Mouse (Mus musculus) central nervous system, embryonic 14 days (tissue): ENCODE results near the gene Calhm1. TPM values are rescaled to one million over a fixed set of nuclear protein-coding genes. Genes with fewer than 3 reads are reported as not detected.

Experiments
- polyA plus RNA-seq: library from polyadenylated mRNA; depleted of rRNA; stranded (reverse); fragments of >200 nt; gene quantifications from 2 replicates; pipeline ENCODE4 v1.2.3, GENCODE M21; 2012; rRNA removed

Calhm1 gene
- polyA plus RNA-seq = 0.05 TPM in 2 replicates

DNA sequence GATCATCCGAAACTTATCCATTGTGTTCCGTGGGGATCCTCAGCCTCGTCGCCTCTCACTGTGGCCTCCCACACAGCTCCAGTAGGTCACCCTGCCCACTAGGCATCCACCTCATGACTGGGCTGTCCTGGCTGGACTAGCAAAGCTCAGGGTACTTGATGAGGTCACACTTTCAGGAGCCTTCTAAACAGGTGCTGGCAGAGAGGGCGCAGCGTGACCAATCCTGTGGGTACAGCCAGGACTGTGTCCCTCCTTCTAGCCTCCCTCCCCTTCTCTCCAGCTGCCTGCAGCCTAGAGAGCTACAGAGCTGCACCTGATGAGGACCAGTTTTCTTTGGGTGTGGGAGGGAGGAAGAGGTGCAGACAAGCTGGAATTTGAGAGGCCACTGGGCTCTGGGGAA lies at the start of gene Calhm1:
TSS of gene Calhm1 (minus strand) at position 101 of the 400 bp plus-strand sequence.

DNA sequence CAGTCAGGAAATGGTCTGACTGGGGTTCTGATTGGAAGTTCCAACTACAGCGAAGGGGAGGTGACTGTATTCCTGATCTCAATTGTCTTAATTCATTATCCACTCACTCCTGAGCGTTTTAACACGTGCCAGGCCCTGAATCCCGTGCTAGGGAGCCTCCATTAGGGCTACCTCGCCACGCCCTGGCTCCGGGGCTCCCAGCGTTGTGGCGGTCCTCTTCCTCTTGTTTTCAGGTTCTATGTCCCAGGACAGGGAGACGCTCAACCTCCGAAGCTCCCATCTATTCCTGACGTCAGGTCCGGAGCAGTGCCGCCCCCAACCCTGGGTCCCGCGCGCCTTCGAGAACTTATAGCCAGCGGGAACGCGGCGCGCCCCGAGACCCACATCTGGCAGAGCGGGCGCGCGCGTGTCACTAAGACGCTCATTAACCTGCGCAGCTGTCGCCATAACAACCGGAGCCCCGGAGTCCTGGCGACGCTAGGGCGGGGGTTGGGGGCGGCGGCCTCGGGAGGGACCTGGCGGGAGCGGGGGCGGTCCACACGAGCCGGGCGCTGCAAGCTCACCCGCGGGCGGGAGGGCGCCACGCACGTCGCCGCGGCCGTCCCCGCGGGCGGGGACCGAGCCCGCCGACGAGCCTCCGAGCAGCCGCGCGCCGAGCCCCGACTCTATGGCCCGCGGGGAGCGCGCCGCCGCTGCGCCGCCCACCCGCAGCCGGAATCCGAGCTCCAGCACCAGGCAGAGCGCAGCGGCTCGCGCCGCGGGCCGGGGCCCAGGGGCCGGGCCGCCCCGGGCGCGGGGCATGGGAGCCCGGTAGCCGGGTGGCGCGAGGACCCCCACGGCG lies 34.6 kb upstream of the Calhm1 start, which contains the start of gene Neurl1a:
TSS of gene Neurl1a (plus strand) at position 390 of the 841 bp plus-strand sequence.

DNA sequence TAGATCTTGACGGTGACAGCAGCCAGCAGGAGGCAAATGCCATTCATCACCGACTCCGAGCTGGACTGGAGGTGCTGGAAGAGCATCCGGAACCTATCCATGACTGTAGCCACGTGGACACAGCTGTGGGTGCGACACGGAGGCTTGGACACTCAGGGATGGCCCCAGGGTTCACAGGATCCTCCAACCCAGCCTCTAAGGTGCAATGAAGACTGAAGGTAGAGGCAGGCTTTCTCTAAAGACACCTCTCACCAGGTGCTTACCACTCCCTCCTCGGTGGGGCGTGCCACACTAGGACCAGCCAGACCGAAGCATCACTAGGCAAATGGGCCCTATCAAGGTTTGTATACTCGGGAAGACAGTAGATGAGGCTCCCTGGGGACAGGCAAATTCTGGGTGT lies 13.6 kb upstream of the Calhm1 start, which contains the start of gene Calhm3:
TSS of gene Calhm3 (minus strand) at position 101 of the 400 bp plus-strand sequence.

DNA sequence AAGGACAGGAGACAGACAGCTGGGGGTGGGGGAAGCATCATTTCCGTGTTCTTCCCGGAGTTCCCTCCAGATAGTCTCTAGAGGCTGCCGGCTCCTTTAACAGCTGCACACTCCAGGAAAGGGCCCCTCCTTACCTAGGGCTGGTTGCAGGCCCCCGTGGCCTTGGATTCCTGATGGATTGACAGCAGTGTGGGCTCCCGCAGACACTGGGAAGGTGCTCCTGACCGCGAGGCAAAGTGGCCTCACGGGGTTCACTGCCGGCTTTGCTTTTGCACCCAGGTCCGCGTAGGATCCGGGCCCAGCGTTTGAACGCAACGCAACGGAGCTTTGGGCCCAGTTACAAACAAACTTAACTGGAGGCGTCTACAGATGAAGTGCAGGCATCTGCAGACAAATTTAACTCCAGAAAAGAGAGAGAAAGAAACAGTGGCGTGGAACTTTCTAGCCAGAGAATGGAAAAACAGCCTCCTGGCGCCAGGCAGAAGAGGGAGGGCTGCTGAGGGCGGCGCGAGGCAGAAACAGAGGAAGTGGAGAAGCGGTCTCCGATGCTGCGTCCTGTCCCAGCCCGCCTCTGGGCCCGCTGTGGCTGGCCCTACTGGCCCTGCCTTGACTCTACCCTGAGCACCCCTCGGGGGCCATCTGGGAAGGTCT lies 6.2 kb downstream of the Calhm1 start, which contains the start of gene Calhm2:
TSS of gene Calhm2 (minus strand) at position 524 of the 651 bp plus-strand sequence.

Other genes with a start within 250 kb of the Calhm1 start
- 412 and 435 TPM in 2 replicates for gene Ina, start 129.6 kb downstream of the Calhm1 start, polyA plus RNA-seq
- gene Nt5c2, start 129.1 kb downstream of the Calhm1 start, polyA plus RNA-seq = 45.6 and 48.2 TPM in 2 replicates
- gene Pcgf6, start 93.3 kb downstream of the Calhm1 start, polyA plus RNA-seq = 64.8 and 66.4 TPM in 2 replicates
- 10.7 and 10.9 TPM in 2 replicates for gene Taf5, start 76.5 kb downstream of the Calhm1 start, polyA plus RNA-seq
- 789 and 983 TPM in 2 replicates for gene Usmg5, start 53.6 kb downstream of the Calhm1 start, polyA plus RNA-seq
- 19.2 and 19.6 TPM in 2 replicates for gene Pdcd11, start 53.5 kb downstream of the Calhm1 start, polyA plus RNA-seq
- 1.3 and 2.6 TPM in 2 replicates for gene Calhm2, start 6.0 kb downstream of the Calhm1 start, polyA plus RNA-seq
- gene Calhm3, start 13.5 kb upstream of the Calhm1 start, polyA plus RNA-seq = 0.06 TPM in 1 of 2 replicates, not detected in the other
- gene Neurl1a, start 34.6 kb upstream of the Calhm1 start, polyA plus RNA-seq = 8.4 and 12.0 TPM in 2 replicates